Mouse (Mus musculus) CH12.LX (cell line): ENCODE data around the gene Heyl. TPM values are rescaled to one million over a fixed set of nuclear protein-coding genes. Genes with fewer than 3 reads are reported as not detected.
"Not testable (repeated sequence)": the region's sequence is repeated elsewhere in the genome, so short reads cannot be mapped to it uniquely, and the experiment has no call there.

ENCODE experiments used
- DNase-seq: peaks from one replicate; pipeline ENCODE4 v3.0.0-alpha.2; 2013; ENCODE audit errors: extremely low read depth
- H3K27ac ChIP-seq: 2 replicates; pipeline ENCODE4 v1.5.1; 2012; ENCODE audit warnings: low read depth, mild to moderate bottlenecking, control low read depth, moderate library complexity; ENCODE audit not compliant: insufficient read depth
- H3K27me3 ChIP-seq: replicated peaks from 2 replicates; pipeline ENCODE3; 2012; ENCODE audit warnings: inconsistent platforms
- H3K36me3 ChIP-seq, 2 experiments: replicated peaks in 1 of 2; 2 replicates each; pipeline versions ENCODE3 to v1.6.1; 2012; ENCODE audit warnings: inconsistent platforms in 1 of 2, low read length in 1 of 2, mild to moderate bottlenecking in 1 of 2, mixed read lengths in 1 of 2, moderate library complexity in 1 of 2; ENCODE audit not compliant: control insufficient read depth in 1 of 2, insufficient read depth in 1 of 2
- H3K4me1 ChIP-seq, 2 experiments: 2 replicates each; pipeline ENCODE4 v1.6.1; 2012; ENCODE audit warnings: inconsistent platforms in 1 of 2, moderate library complexity in 1 of 2; ENCODE audit not compliant: insufficient read depth in 2 of 2, control insufficient read depth in 1 of 2
- H3K4me2 ChIP-seq: 2 replicates; pipeline ENCODE4 v1.6.1; 2012; ENCODE audit warnings: low read depth, mild to moderate bottlenecking, control low read depth; ENCODE audit not compliant: poor library complexity, insufficient read depth, severe bottlenecking
- H3K4me3 ChIP-seq, 3 experiments: fragments of 150-350 bp in 1 of 3; sonication (generic) in 1 of 3; replicated peaks in 1 of 3; 2 replicates each; pipeline versions ENCODE3 to v1.5.1; 2011 to 2012; ENCODE audit warnings: low read depth in 2 of 3, low read length in 2 of 3, mild to moderate bottlenecking in 2 of 3, moderate library complexity in 2 of 3, control low read depth in 1 of 3, improper control_type of control experiment in 1 of 3, inconsistent platforms in 1 of 3, mixed read lengths in 1 of 3; ENCODE audit not compliant: poor library complexity in 1 of 3
- H3K79me2 ChIP-seq: replicated peaks from 2 replicates; pipeline ENCODE4 v1.6.1; 2012; ENCODE audit warnings: mild to moderate bottlenecking, moderate library complexity; ENCODE audit not compliant: control insufficient read depth, poor library complexity, insufficient read depth, severe bottlenecking; ENCODE audit errors: extremely low read depth
- H3K9ac ChIP-seq: 2 replicates; pipeline ENCODE4 v1.6.1; 2012; ENCODE audit warnings: low read depth, mild to moderate bottlenecking, control low read depth, moderate library complexity; ENCODE audit not compliant: insufficient read depth
- H3K9me3 ChIP-seq: replicated peaks from 2 replicates; pipeline ENCODE3; 2012; ENCODE audit warnings: low read length, inconsistent platforms, mixed read lengths
- CHD2 ChIP-seq: IDR thresholded peaks from 2 replicates; pipeline ENCODE4 v1.6.1; 2011; ENCODE audit warnings: low read length, improper control_type of control experiment
- E2F4 ChIP-seq: IDR thresholded peaks from 2 replicates; pipeline ENCODE4 v1.6.1; 2011; ENCODE audit warnings: low read depth, low read length, improper control_type of control experiment; ENCODE audit not compliant: insufficient replicate concordance
- ELF1 ChIP-seq: IDR thresholded peaks from 2 replicates; pipeline ENCODE4 v1.6.1; 2014; ENCODE audit warnings: low read depth, mild to moderate bottlenecking, inconsistent platforms, low read length, improper control_type of control experiment
- HCFC1 ChIP-seq: IDR thresholded peaks from 2 replicates; pipeline ENCODE4 v1.6.1; 2012; ENCODE audit warnings: low read depth, mild to moderate bottlenecking, inconsistent platforms, low read length, improper control_type of control experiment
- IRF4 ChIP-seq: IDR thresholded peaks from 2 replicates; pipeline ENCODE4 v1.6.1; 2014; ENCODE audit warnings: low read depth, mild to moderate bottlenecking, inconsistent platforms, low read length, improper control_type of control experiment
- JUN ChIP-seq: IDR thresholded peaks from 2 replicates; pipeline ENCODE4 v1.6.1; 2011; ENCODE audit warnings: low read depth, mild to moderate bottlenecking, low read length, improper control_type of control experiment, moderate library complexity; ENCODE audit not compliant: insufficient read depth
- MAX ChIP-seq: IDR thresholded peaks from 2 replicates; pipeline ENCODE4 v1.6.1; 2011; ENCODE audit warnings: low read length, improper control_type of control experiment
- PAX5 ChIP-seq: IDR thresholded peaks from 2 replicates; pipeline ENCODE4 v1.6.1; 2012; ENCODE audit warnings: low read length, inconsistent platforms, mixed read lengths
- TCF12 ChIP-seq: IDR thresholded peaks from 2 replicates; pipeline ENCODE4 v1.6.1; 2014; ENCODE audit warnings: low read depth, mild to moderate bottlenecking, inconsistent platforms, low read length, improper control_type of control experiment
- UBTF ChIP-seq: IDR thresholded peaks from 2 replicates; pipeline ENCODE4 v1.6.1; 2012; ENCODE audit warnings: low read depth, mild to moderate bottlenecking, inconsistent platforms, low read length, improper control_type of control experiment, moderate library complexity
- ZMIZ1 ChIP-seq: IDR thresholded peaks from 2 replicates; pipeline ENCODE4 v1.6.1; 2012; ENCODE audit warnings: low read depth, mild to moderate bottlenecking, inconsistent platforms, low read length, improper control_type of control experiment
- dilution Hi-C: fragments of 300-500 bp; cut with MboI; formaldehyde crosslinking; loops from 2 replicates; pipeline ENCODE4 v1.14.3; 2020; ENCODE audit warnings: low sequenced_read_pairs; ENCODE audit not compliant: extremely low pct_unique_long_range_greater_than_20kb, extremely low pct_ligation_motif_present
- in situ Hi-C: fragments of 300-500 bp; cut with MboI; formaldehyde crosslinking; loops from 3 replicates; pipeline ENCODE4 v1.14.3; 2019; ENCODE audit warnings: low sequenced_read_pairs, low pct_ligation_motif_present, low pct_unique_long_range_greater_than_20kb, mixed read lengths
- polyA plus RNA-seq: library from polyadenylated mRNA; unstranded; fragments of >175 nt; gene quantifications from 2 replicates; pipeline ENCODE4 v1.2.1, GENCODE M21; 2012; ENCODE audit warnings: low read depth; ENCODE audit not compliant: insufficient read length
- total RNA-seq, 2 experiments: library from RNA; depleted of rRNA; stranded (reverse); fragments of 300-350 nt in 1 of 2; fragments of >200 nt in 1 of 2; gene quantifications; 2 replicates each; pipeline ENCODE4 v1.2.3; 2012 to 2014

Heyl gene
- total and polyA plus RNA-seq, 3 experiments: not detected

DNA sequence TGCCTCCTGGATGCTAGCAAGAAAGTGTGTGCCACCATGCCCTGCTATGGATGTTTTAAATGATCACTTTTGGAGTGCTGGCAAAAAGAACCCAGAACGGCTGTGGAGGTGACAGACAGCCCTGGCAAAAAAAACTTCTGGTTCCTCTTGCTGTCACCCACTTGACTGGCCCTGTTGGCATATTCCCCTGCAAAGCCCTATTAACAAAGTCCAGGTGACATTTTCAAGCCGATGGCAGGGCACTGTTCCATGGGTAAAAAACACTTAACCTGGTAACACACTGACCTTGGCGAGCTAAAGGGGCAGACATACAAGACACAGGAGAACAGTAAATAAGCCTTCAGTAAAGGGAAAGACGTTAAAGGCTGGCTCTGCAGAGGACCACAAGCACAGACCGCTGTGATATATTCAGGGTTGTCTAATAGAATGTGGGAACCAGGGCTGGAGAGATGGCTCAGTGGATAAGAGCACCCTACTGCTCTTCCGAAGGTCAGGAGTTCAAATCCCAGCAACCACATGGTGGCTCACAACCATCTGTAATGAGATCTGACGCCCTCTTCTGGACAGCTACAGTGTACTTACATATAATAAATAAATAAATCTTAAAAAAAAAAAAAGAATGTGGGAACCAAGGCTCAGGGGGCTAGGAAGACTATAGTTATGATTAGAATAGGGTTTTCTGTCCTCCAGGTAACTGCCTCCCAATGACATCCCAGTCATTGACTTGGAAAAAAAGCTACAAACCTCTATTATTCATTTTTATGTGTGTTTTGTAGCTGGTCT, 60.5 kb downstream of the Heyl start:
- TF ChIP-seq TCF12 (no peak), ZMIZ1 (no peak), IRF4 (no peak), HCFC1 (no peak), UBTF (no peak), MAX (no peak), JUN (no peak), PAX5 (no peak)

DNA sequence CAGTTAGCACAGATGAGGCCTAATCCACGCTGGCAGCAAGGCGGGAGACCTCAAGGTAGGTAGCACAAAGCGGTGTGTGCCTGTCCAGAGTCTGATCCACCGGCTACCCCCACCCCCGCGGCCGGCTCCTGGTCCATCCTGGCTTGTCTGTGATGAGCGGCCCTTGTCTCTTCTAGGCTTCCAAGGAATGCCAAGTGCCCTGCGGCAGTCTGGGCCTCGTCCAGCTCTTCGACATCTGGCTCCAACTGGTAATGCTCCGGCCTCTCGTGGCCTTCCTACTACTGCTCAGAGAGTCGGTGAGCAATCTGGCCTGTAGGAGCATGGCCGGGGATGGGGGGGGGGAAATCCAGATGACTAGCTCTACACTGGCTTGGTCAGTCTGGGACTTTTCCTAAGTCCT, 61.7 kb downstream of the Heyl start:
- in situ Hi-C loops: loop anchor here (25.0 kb wide), 1 partner anchor 542 kb away; no protein-coding TSS in a partner anchor
- H3K79me2 ChIP-seq, H3K4me2 ChIP-seq, H3K4me1 ChIP-seq, H3K9me3 ChIP-seq, H3K27ac ChIP-seq, H3K4me3 ChIP-seq, DNase-seq, H3K27me3 ChIP-seq, dilution Hi-C loops, H3K9ac ChIP-seq: not testable (repeated sequence)
- H3K36me3 ChIP-seq: peaks cover 85 to 92% of the 10 kb centered on the region in 2 experiments

More for the DNA sequence above, 60.5 kb downstream of the Heyl start:
- H3K9ac ChIP-seq: no peak overlapping the region
- DNase-seq: no peak
- in situ Hi-C loops (loop anchor here (25.0 kb wide), 1 partner anchor 543 kb away; no protein-coding TSS in a partner anchor), dilution Hi-C loops (no loop called here)
- peaks cover 14% of the 10 kb centered on the region for H3K79me2 ChIP-seq
- peaks cover 0 to 6% of the 10 kb centered on the region in 2 experiments; a peak in 1 of 4 replicates for H3K4me1 ChIP-seq
- no peaks in the 10 kb centered on the region for H3K9me3 ChIP-seq
- H3K36me3 ChIP-seq: peaks cover 87 to 92% of the 10 kb centered on the region in 2 experiments
- no peak overlapping the region for H3K4me2 ChIP-seq
- no peak overlapping the region for H3K4me3 ChIP-seq
- no peaks in the 10 kb centered on the region for H3K27me3 ChIP-seq
- no peak overlapping the region for H3K27ac ChIP-seq

DNA sequence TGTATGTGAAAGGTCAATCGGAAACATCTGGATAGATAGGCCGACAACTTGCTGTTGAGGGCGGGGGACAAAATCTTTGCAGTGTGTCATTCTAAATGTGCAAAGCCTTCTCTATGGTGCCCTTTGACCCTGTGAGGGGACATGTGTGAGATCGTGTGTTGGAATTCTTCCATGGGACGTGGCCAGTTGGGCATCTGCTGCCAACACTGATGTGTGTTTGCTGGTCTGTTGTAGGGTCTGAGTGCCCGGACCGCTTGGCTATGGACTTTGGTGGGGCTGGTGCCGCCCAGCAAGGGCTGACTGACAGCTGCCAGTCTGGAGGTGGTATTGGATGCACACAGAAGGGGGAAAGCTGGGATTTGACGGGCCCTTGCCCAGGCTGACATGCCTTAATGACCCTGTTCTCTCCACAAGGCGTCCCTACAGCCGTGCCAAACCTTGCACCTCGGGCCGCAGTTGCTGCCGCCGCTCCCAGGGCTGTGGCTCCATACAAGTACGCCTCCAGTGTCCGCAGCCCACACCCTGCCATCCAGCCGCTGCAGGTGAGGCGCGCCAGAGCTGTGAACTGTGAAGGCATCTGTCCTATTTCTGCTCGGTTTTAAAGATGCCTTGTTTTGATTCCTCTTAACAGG, 62.3 kb downstream of the Heyl start:
- in situ Hi-C loops (loop anchor here (25.0 kb wide), 1 partner anchor 542 kb away; no protein-coding TSS in a partner anchor), dilution Hi-C loops (no loop called here)
- Histone ChIP-seq H3K27me3 (no peaks in the 10 kb centered on the region), H3K79me2 (peaks cover 3% of the 10 kb centered on the region), H3K9me3 (no peaks in the 10 kb centered on the region), H3K27ac (no peak overlapping the region), H3K4me1 (peaks cover 0 to 3% of the 10 kb centered on the region in 2 experiments; a peak in 2 of 4 replicates), H3K36me3 (peaks cover 85 to 91% of the 10 kb centered on the region in 2 experiments), H3K4me3 (no peak overlapping the region), H3K9ac (no peak overlapping the region), H3K4me2 (no peak overlapping the region)
- no peak for DNase-seq
- TF ChIP-seq CHD2 (no peak), MAX (no peak), ELF1 (no peak), ZMIZ1 (no peak), E2F4 (no peak)
